Mouse (Mus musculus) adrenal gland, postnatal 36 days (tissue): ENCODE measurements around the gene Lrfn1. TPM values are rescaled to one million over a fixed set of nuclear protein-coding genes. Genes with fewer than 3 reads are reported as not detected.

Experiments
- DNase-seq, 2 experiments: peaks; one replicate each; pipeline ENCODE4 v3.0.0; 2021; ENCODE audit warnings: mixed read lengths in 1 of 2
- total RNA-seq, 2 experiments: library from RNA; stranded (reverse); gene quantifications; 2 replicates each; pipeline ENCODE4 v1.2.3; 2021

Gene Lrfn1
- total RNA-seq, 2 experiments from 2014 or later, result 15.6 to 17.5 TPM

DNA sequence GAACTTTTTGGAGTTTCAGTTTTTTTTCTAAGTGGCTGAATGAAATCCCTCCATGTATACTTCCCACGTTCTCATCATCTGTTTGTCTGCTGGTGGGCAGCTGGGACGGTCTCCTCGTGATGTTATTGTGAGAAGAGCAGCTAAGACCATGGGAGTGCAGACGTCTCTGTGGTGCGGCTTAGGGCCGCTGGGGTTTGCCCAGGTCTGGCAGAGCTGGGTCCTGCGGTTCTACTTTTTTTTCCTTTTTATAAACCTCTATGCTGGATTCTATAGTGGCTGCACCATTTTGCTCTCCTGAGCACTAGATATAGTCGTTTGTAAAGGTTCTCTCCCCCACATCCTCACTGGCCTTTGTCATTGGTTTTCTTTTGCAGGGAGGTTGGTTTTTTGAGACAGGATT lies 59.7 kb downstream of the Lrfn1 start:
- DNase-seq, result no peak

Other genes starting within 250 kb of the Lrfn1 start
- gene Eid2, start 184.1 kb upstream of the Lrfn1 start, total RNA-seq, result 10 to 100 TPM; 25.2 to 51.2 TPM
- gene Eid2b, start 174.2 kb upstream of the Lrfn1 start, total RNA-seq, result 10 to 100 TPM; 13.7 to 18.4 TPM
- 1 to 10 TPM in 1 of 2 experiments, not detected in 1; 1.1 TPM for gene Selenov, start 160.8 kb upstream of the Lrfn1 start, total RNA-seq
- gene Dll3, start 149.7 kb upstream of the Lrfn1 start, total RNA-seq, result under 1 TPM in 1 of 2 experiments, not detected in 1; 0.89 TPM
- 100 to 1,000 TPM in 1 of 2 experiments, 10 to 100 TPM in 1; 84.0 to 102 TPM for gene Timm50, start 139.9 kb upstream of the Lrfn1 start, total RNA-seq
- 100 to 1,000 TPM; 122 to 287 TPM for gene Supt5, start 113.2 kb upstream of the Lrfn1 start, total RNA-seq
- gene Rps16, start 101.3 kb upstream of the Lrfn1 start, total RNA-seq, result 1,000 to 10,000 TPM; 1,072 to 1,115 TPM
- 10 to 100 TPM; 19.0 to 27.2 TPM for gene Plekhg2, start 79.4 kb upstream of the Lrfn1 start, total RNA-seq
- 10 to 100 TPM; 19.0 to 26.1 TPM for gene Zfp36, start 71.7 kb upstream of the Lrfn1 start, total RNA-seq
- 10 to 100 TPM; 33.6 to 47.4 TPM for gene Med29, start 59.3 kb upstream of the Lrfn1 start, total RNA-seq
- gene Paf1, start 59.0 kb upstream of the Lrfn1 start, total RNA-seq, result 10 to 100 TPM; 67.3 to 77.7 TPM
- gene Gmfg, start 14.5 kb upstream of the Lrfn1 start, total RNA-seq, result 1 to 10 TPM; 6.7 to 8.1 TPM
- not detected for gene Ifnl2, start 58.5 kb downstream of the Lrfn1 start, total RNA-seq
- gene Ifnl3, start 70.9 kb downstream of the Lrfn1 start, total RNA-seq, result not detected
- not detected for gene Sycn, start 88.9 kb downstream of the Lrfn1 start, total RNA-seq
- under 1 TPM in 1 of 2 experiments, not detected in 1; 0.20 TPM for gene Nccrp1, start 95.3 kb downstream of the Lrfn1 start, total RNA-seq
- gene Samd4b, start 146.2 kb downstream of the Lrfn1 start, total RNA-seq, result 10 to 100 TPM; 62.5 to 69.8 TPM
- 10 to 100 TPM; 28.0 to 30.0 TPM for gene Pak4, start 146.2 kb downstream of the Lrfn1 start, total RNA-seq
- not detected for gene Acp7, start 179.4 kb downstream of the Lrfn1 start, total RNA-seq
- 1 to 10 TPM in 1 of 2 experiments, under 1 TPM in 1; 0.86 to 1.6 TPM for gene Fbxo27, start 240.9 kb downstream of the Lrfn1 start, total RNA-seq